Mouse (Mus musculus): ENCODE data around the gene Anapc13.

DNA sequence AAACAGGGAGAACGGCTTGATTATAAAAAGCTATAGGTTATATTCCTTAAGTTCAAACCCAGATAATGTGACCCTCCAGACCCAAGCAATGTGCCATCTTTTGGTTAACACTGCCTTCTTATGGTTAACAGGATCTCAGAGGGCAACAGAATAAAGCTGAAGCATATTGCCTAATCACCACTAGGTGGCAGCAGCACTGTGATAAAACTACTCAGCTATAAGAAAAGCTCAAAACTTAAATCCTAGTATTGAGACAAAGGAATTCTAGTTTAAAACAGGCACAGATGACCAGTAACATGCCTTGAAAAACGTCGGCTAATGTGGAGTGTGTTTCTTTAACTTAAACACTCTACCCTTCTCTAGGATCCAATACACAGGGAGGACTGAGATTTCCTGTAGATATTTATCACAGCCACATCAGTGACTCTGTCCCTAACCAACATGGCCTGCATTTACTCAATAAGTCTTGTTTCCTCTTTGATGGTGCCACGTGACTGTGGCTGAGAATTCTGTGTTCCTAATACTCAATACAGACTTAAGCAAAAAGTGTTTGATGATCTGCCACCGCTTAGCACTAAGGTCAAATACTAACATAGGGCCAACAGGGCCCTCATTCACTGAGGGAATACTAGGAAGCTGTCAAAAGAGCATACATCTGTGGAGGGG lies 3.8 kb upstream of the Anapc13 start:
- TF ChIP-seq POLR2A (IDR thresholded peaks at IDR 0.05; ENCODE audit: insufficient read depth, low read depth, low read length) (no peak), CTCF (IDR thresholded peaks at IDR 0.05; ENCODE audit: insufficient read depth, low read depth, low read length) (no peak)

Data from olfactory bulb, adult 2 months (tissue).